Mouse (Mus musculus): ENCODE measurements around the gene Treml4. TPM values are rescaled to one million over a fixed set of nuclear protein-coding genes. Genes with fewer than 3 reads are reported as not detected.

Treml4 gene
- 1.5 and 1.8 TPM in 2 replicates for polyA plus RNA-seq (2014; fragmentation: Nextera tagmentation; extraction: Ambion mirVana)

DNA sequence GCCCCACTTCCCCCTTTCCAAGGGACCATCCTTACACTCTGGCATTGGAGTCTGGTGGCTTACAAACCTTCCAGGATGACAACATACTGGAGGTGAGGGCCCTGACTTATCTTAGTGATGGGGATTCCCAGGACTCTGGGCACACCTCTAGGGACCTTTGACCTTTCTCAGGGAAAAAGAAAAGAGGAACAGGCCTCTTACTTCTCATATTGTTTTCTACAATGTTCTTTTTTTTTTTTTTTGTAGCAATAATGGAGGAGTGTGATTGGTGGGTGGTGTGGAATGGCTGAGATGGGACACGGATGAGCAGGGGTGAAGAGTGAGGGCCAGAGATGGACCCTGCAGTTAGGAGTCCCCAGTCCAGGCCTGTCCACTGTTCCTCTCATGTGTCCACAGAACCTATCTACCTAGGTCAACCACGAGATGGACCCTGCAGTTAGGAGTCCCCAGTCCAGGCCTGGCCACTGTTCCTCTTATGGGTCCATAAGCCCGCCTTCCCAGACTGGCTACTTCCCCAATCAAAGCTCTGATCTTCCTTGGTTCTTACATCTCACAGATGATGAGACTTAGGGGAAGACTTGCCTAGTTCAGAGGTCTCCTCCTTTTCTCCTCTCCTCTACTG lies at the start of gene Treml4:
Gene Treml4 (plus strand): TSS at position 555 of the 622 bp plus-strand sequence.
- Histone ChIP-seq H3K9me3 (ENCODE audit: control insufficient read depth, low read length) (0 out of 2 replicates have a peak, but pooled peaks cover 6% of the 10 kb centered on the region), H3K36me3 (ENCODE audit: control insufficient read depth, insufficient read depth, low read length) (no peaks in the 10 kb centered on the region), H3K27ac (ENCODE audit: low read depth) (no peak within 1 kb of the TSS), H3K4me3 (ENCODE audit: low read depth, low read length) (no peak within 1 kb of the TSS), H3K9ac (ENCODE audit: low read length) (no peak within 1 kb of the TSS), H3K4me2 (ENCODE audit: low read length) (no peak within 1 kb of the TSS), H3K4me1 (replicated peaks; ENCODE audit: control insufficient read depth, insufficient read depth, low read length) (peaks cover 10% of the 10 kb centered on the region), H3K27me3 (replicated peaks; ENCODE audit: control insufficient read depth, insufficient read depth, low read length) (no peaks in the 10 kb centered on the region)
- ATAC-seq (replicated peaks; ENCODE audit: low FRiP score, low TSS enrichment, low read depth) (no peak), DNase-seq (ENCODE audit: low spot score) (no peak)
- WGBS, result 89% methylated on average over 3 of the region's 3 CpGs

DNA sequence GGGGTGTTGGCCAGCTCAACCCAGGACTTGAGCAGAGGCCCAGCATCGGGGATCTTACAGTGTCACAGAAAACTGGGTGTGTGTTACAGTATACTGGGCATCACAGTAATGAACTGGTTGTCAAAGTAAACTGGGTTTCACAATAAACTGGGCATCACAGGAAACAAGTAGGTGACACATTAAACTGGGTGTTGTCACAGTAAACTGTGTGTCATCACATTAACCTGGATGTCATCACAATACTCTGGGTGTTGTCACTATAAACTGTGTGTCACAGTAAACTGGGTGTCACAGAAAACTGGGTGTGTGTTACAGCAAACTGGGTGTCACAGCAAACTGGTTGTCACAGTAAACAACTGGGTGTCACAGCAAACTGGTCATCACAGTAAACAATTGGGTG lies 48.7 kb upstream of the Treml4 start:
- Histone ChIP-seq H3K4me2 (ENCODE audit: low read length) (no peak overlapping the region), H3K9me3 (ENCODE audit: control insufficient read depth, low read length) (no peaks in the 10 kb centered on the region), H3K4me3 (ENCODE audit: low read depth, low read length) (no peak overlapping the region), H3K27ac (ENCODE audit: low read depth) (no peak overlapping the region), H3K9ac (ENCODE audit: low read length) (no peak overlapping the region), H3K4me1 (replicated peaks; ENCODE audit: control insufficient read depth, insufficient read depth, low read length) (no peaks in the 10 kb centered on the region), H3K27me3 (replicated peaks; ENCODE audit: control insufficient read depth, insufficient read depth, low read length) (no peaks in the 10 kb centered on the region), H3K36me3 (ENCODE audit: control insufficient read depth, insufficient read depth, low read length) (no peaks in the 10 kb centered on the region)
- ATAC-seq (replicated peaks; ENCODE audit: low FRiP score, low TSS enrichment, low read depth) (no peak), DNase-seq (ENCODE audit: low spot score) (no peak)
- WGBS, result 84% methylated on average over 1 of the region's 1 CpGs

DNA sequence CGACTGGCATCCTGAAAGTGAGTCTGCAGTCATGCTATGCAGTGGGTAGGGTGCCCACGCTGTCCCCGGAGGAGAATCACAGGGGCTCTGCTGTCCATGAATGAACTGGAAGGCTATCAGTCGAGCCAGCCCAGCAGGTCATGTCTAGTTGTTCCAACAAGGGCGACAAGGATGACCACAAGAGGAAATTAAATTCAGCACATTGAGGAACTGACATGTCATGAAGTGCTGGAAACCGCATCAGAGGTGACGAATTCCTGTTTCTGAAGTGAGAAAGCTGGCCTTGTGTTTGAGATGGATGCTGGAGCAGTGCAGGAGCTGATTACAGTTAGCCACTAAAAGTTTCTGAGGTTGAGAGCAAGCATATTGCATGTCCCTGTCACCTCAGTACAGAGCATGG lies 33.4 kb upstream of the Treml4 start:
- ATAC-seq (replicated peaks; ENCODE audit: low FRiP score, low TSS enrichment, low read depth), result no peak
- no peak overlapping the region for H3K4me2 ChIP-seq (ENCODE audit: low read length)
- no peak overlapping the region for H3K9ac ChIP-seq (ENCODE audit: low read length)
- H3K27ac ChIP-seq (ENCODE audit: low read depth), result no peak overlapping the region
- no peaks in the 10 kb centered on the region; the same call in 1 of the 2 replicates for H3K4me1 ChIP-seq (replicated peaks; ENCODE audit: control insufficient read depth, insufficient read depth, low read length)
- H3K36me3 ChIP-seq (ENCODE audit: control insufficient read depth, insufficient read depth, low read length), result no peaks in the 10 kb centered on the region
- 84% methylated on average over 7 of the region's 7 CpGs for WGBS
- no peaks in the 10 kb centered on the region for H3K27me3 ChIP-seq (replicated peaks; ENCODE audit: control insufficient read depth, insufficient read depth, low read length)
- no peaks in the 10 kb centered on the region for H3K9me3 ChIP-seq (ENCODE audit: control insufficient read depth, low read length)
- DNase-seq (ENCODE audit: low spot score), result no peak
- no peak overlapping the region for H3K4me3 ChIP-seq (ENCODE audit: low read depth, low read length)

DNA sequence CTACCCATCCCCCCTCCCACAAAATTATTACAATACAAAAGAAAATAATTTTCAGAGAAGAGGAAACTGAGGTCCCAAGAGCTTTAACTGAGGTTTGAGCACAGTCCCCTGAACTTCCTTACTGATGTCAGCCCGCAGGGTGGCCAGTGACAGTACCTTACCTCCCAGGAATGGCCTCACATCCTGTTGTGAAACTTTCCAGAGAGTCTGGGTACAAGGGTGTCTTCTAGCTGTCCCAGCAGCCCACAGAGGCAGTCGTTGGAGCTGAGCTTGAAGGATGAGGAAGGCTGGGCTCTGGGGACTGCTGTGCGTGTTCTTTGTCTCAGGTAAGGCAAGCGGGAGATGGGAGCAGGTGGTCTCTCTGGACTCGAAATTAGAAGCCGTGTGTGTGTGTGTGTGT lies 31.6 kb upstream of the Treml4 start, which contains the start of gene Trem1:
Gene Trem1 (plus strand): TSS at position 251 of the 400 bp plus-strand sequence.
- H3K9me3 ChIP-seq (ENCODE audit: control insufficient read depth, low read length), result no peaks in the 10 kb centered on the region
- ATAC-seq (replicated peaks; ENCODE audit: low FRiP score, low TSS enrichment, low read depth) (no peak), DNase-seq (ENCODE audit: low spot score) (no peak)
- no peaks in the 10 kb centered on the region; the same call in 1 of the 2 replicates for H3K4me1 ChIP-seq (replicated peaks; ENCODE audit: control insufficient read depth, insufficient read depth, low read length)
- no peak within 1 kb of the TSS for H3K4me3 ChIP-seq (ENCODE audit: low read depth, low read length)
- H3K36me3 ChIP-seq (ENCODE audit: control insufficient read depth, insufficient read depth, low read length), result no peaks in the 10 kb centered on the region
- 72% methylated on average over 6 of the region's 6 CpGs for WGBS
- no peak within 1 kb of the TSS for H3K9ac ChIP-seq (ENCODE audit: low read length)
- H3K27ac ChIP-seq (ENCODE audit: low read depth), result no peak within 1 kb of the TSS
- H3K27me3 ChIP-seq (replicated peaks; ENCODE audit: control insufficient read depth, insufficient read depth, low read length), result no peaks in the 10 kb centered on the region
- no peak within 1 kb of the TSS for H3K4me2 ChIP-seq (ENCODE audit: low read length)

DNA sequence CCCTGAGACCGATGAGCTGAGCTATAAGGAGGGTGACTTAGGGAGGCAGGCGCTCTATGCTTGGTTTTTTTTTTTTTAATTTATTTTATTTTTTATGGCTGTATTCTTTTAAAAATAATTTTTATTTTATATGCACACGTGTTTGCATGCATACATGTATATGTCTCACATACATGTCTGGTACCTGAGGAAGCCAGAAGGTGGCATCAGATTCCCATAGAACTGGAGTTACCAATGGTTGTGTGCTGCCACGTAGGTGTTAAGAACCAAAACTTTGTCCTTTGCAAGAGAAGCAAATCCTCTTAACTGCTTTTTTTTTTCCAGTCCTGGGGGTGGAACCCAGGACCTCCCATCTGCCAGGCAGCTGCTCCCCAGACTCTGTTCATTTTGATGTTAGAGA lies 30.3 kb upstream of the Treml4 start:
- H3K4me1 ChIP-seq (replicated peaks; ENCODE audit: control insufficient read depth, insufficient read depth, low read length), result no peaks in the 10 kb centered on the region; the same call in 1 of the 2 replicates
- H3K4me2 ChIP-seq (ENCODE audit: low read length), result no peak overlapping the region
- DNase-seq (ENCODE audit: low spot score), result no peak
- WGBS, result 92% methylated on average over 4 of the region's 4 CpGs
- no peak overlapping the region for H3K9ac ChIP-seq (ENCODE audit: low read length)
- no peak overlapping the region for H3K27ac ChIP-seq (ENCODE audit: low read depth)
- no peaks in the 10 kb centered on the region for H3K36me3 ChIP-seq (ENCODE audit: control insufficient read depth, insufficient read depth, low read length)
- H3K9me3 ChIP-seq (ENCODE audit: control insufficient read depth, low read length), result no peaks in the 10 kb centered on the region
- no peaks in the 10 kb centered on the region for H3K27me3 ChIP-seq (replicated peaks; ENCODE audit: control insufficient read depth, insufficient read depth, low read length)
- no peak for ATAC-seq (replicated peaks; ENCODE audit: low FRiP score, low TSS enrichment, low read depth)
- H3K4me3 ChIP-seq (ENCODE audit: low read depth, low read length), result no peak overlapping the region

DNA sequence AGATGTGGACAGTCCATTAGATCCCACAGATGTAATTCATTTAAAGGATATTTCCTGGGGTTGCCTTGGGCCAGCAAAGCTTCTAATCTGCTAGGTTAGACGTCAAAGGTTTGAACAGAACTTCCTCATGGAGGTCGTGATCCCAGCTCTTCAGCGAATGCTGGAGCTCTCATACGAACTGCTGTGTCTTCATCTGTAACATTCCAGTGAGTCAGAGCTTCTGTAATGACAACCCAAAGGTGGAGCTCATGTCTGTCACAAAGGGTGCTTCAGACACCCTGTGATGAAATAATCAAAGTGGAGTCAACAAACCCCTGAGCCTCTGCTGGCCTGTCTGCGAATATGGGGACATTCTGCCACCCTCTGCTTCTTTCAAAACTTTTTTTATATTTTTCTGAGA lies 29.5 kb upstream of the Treml4 start:
- Histone ChIP-seq H3K27ac (ENCODE audit: low read depth) (no peak overlapping the region), H3K36me3 (ENCODE audit: control insufficient read depth, insufficient read depth, low read length) (no peaks in the 10 kb centered on the region), H3K4me1 (replicated peaks; ENCODE audit: control insufficient read depth, insufficient read depth, low read length) (no peaks in the 10 kb centered on the region; the same call in 1 of the 2 replicates), H3K4me3 (ENCODE audit: low read depth, low read length) (no peak overlapping the region), H3K4me2 (ENCODE audit: low read length) (no peak overlapping the region), H3K9ac (ENCODE audit: low read length) (no peak overlapping the region), H3K9me3 (ENCODE audit: control insufficient read depth, low read length) (no peaks in the 10 kb centered on the region), H3K27me3 (replicated peaks; ENCODE audit: control insufficient read depth, insufficient read depth, low read length) (no peaks in the 10 kb centered on the region)
- ATAC-seq (replicated peaks; ENCODE audit: low FRiP score, low TSS enrichment, low read depth) (no peak), DNase-seq (ENCODE audit: low spot score) (no peak)
- WGBS, result 73% methylated on average over 5 of the region's 5 CpGs

DNA sequence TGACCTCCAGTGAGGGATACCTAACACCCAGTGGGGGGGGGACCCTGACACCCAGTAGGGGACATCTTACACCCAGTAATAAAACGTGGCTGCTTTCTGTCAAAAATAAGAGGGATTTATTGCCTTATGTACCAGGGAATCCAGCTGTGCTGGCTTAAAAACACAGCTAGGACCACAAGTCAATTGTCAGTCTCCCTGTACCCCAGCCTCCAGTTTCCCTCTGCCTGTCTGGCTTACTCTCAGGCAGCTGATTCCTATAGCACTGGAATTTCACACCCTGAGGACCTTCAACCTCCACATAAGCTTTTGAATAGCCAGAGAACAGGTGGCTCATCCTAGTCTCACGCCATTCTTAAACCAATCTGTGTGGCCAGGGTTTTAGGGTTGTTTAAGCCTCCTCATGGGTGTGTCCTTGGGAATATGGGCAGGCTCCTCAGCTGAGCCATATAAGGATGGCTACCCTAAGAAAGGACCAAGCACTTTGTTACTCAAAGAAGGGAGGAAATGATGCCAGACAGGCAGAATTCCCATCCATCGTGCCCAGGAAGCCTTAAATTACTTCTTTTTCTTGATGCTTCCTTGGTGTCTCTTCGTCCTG lies 28.2 kb upstream of the Treml4 start:
- no peaks in the 10 kb centered on the region for H3K36me3 ChIP-seq (ENCODE audit: control insufficient read depth, insufficient read depth, low read length)
- WGBS, result 39% methylated on average over 4 of the region's 4 CpGs
- no peaks in the 10 kb centered on the region for H3K27me3 ChIP-seq (replicated peaks; ENCODE audit: control insufficient read depth, insufficient read depth, low read length)
- no peak overlapping the region for H3K9ac ChIP-seq (ENCODE audit: low read length)
- no peak overlapping the region for H3K27ac ChIP-seq (ENCODE audit: low read depth)
- no peaks in the 10 kb centered on the region; the same call in 1 of the 2 replicates for H3K4me1 ChIP-seq (replicated peaks; ENCODE audit: control insufficient read depth, insufficient read depth, low read length)
- no peaks in the 10 kb centered on the region for H3K9me3 ChIP-seq (ENCODE audit: control insufficient read depth, low read length)
- ATAC-seq (replicated peaks; ENCODE audit: low FRiP score, low TSS enrichment, low read depth) (no peak), DNase-seq (ENCODE audit: low spot score) (no peak)
- H3K4me2 ChIP-seq (ENCODE audit: low read length), result no peak overlapping the region
- H3K4me3 ChIP-seq (ENCODE audit: low read depth, low read length), result no peak overlapping the region

DNA sequence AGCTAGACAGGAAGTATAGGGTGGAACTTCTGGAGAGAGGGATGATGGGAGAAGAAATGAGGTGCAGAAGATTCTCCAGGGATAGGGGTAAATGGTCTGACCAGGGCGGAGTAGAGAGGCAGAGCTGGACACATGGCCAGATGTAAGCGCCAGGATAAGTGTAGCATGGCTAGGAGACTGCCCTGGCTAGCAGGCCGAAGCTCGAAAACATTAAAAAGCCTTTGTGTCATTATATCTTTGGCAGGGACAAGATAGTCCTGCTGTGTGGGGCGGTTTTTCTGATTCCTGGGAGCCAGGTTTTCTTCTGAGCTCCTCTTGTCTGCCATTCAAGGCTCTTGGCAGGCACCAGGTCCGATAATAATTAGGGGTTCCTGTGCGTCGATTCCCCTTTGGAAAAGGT lies 26.5 kb upstream of the Treml4 start:
- Histone ChIP-seq H3K36me3 (ENCODE audit: control insufficient read depth, insufficient read depth, low read length) (no peaks in the 10 kb centered on the region), H3K4me2 (ENCODE audit: low read length) (no peak overlapping the region), H3K27ac (ENCODE audit: low read depth) (no peak overlapping the region), H3K9ac (ENCODE audit: low read length) (no peak overlapping the region), H3K4me3 (ENCODE audit: low read depth, low read length) (no peak overlapping the region), H3K4me1 (replicated peaks; ENCODE audit: control insufficient read depth, insufficient read depth, low read length) (no peaks in the 10 kb centered on the region; the same call in 1 of the 2 replicates), H3K9me3 (ENCODE audit: control insufficient read depth, low read length) (no peaks in the 10 kb centered on the region), H3K27me3 (replicated peaks; ENCODE audit: control insufficient read depth, insufficient read depth, low read length) (no peaks in the 10 kb centered on the region)
- WGBS, result 93% methylated on average over 8 of the region's 8 CpGs
- no peak for DNase-seq (ENCODE audit: low spot score)
- no peak for ATAC-seq (replicated peaks; ENCODE audit: low FRiP score, low TSS enrichment, low read depth)

Measured in intestine, embryonic 14.5 days (tissue).